Mouse (Mus musculus) layer of hippocampus, postnatal 14 days (tissue): ENCODE data around the gene Crlf1. TPM values are rescaled to one million over a fixed set of nuclear protein-coding genes. Genes with fewer than 3 reads are reported as not detected.
"Not testable (repeated sequence)": the region's sequence is repeated elsewhere in the genome, so short reads cannot be mapped to it uniquely, and the experiment has no call there.

Source experiments
- DNase-seq, 2 experiments: peaks; one replicate each; pipeline ENCODE4 v3.0.0; 2021 to 2022; ENCODE audit warnings: low spot score in 2 of 2, mixed read lengths in 1 of 2
- total RNA-seq, 2 experiments: library from RNA; stranded (reverse); gene quantifications; 2 replicates each; pipeline ENCODE4 v1.2.3; 2021

Gene Crlf1
- total RNA-seq, 2 experiments from 2014 or later, result 21.8 to 24.2 TPM

GRCm38 (mm10) chr8:70495001-70495770 lies 2.2 kb downstream of the Crlf1 start:
- no peak for DNase-seq

DNA sequence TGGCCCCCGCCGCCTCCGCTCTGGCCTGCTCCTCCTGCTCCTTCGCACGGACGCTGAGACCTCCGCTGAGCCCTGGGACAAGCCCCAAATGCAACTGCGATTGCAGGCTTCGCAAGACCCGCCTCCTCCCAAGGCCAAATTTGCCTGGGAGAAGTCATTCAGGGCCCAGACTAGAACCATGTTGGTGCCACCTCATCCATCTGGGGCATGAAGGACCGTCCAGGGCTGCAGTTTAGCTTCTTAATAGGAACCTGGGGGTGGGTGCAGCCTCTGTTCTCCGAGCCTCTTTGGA lies 2.8 kb downstream of the Crlf1 start:
- no peak for DNase-seq

- no peak for DNase-seq
These were observed 7.7 kb downstream of the Crlf1 start for GRCm38 (mm10) chr8:70500386-70501301.

- no peak for DNase-seq
These were observed 9.0 kb downstream of the Crlf1 start for GRCm38 (mm10) chr8:70501820-70502529.

GRCm38 (mm10) chr8:70502540-70502939 lies 9.6 kb downstream of the Crlf1 start:
- no peak for DNase-seq

- DNase-seq, result peak in 1 of 2 experiments; percentile 58
These were observed 10.2 kb downstream of the Crlf1 start for GRCm38 (mm10) chr8:70503062-70503750.

DNA sequence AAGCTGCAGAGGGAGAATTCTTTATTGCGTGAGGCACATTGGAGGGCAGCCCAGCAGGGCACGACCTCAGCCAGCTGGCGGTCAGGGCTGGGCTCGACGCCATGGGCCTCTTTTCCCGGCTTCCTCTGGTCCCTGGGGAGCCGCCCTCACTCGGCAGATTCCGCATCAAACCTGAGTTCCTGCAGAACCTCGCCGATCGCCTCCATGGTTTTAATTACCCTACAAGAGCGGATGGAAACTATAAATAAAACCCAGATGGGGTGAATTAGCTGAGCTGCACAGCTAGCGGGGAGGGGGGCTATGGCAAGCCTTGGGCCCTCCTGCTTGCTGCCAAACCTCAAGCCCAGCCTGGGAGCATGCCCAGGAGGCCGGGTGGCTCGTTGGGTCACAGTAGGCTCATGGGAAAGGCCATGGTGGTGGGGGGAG lies 11.3 kb downstream of the Crlf1 start:
- peak in 1 of 2 experiments; percentile 65 for DNase-seq

- peak; percentile 77 to 87 for DNase-seq
These were observed 11.9 kb downstream of the Crlf1 start for GRCm38 (mm10) chr8:70504851-70505250.

GRCm38 (mm10) chr8:70505698-70506327 lies 12.9 kb downstream of the Crlf1 start:
- no peak for DNase-seq

DNA sequence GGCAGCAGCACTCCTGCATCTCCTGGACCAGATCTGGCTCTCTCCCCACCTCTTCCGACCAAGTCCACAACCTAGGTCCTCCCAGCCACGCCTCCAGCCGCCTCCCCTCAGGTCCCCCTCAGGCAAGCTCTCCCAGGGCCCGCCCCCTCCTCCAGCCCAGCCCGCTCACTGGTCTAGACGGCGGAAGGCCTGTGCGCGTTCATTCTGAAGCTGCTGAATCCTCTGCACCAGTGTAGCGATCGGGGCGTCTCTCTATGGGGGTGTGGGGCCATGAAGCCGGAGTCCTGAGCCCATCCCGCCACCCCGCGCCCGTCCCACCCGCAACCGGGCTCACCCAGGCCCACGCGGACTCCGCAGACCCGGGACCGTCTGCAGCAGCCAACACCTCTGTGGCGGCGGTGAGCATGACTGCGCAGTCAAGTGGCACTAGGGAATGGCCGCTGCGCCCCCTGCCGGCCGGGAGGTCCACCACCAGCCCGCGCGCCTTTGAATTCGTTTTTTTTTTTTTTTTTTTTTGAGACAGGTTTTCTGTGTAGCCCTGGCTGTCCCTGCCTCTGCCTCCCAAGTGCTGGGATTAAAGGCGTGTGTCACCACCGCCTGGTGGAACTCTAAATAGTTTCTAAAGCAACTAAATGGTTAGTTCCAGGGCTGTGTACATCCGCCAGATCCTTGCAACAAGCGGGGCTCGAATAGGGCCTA lies 13.5 kb downstream of the Crlf1 start, which contains the start of gene Rex1bd:
Gene Rex1bd (minus strand): TSS at position 425 of the 699 bp plus-strand sequence.
- DNase-seq, result peak; percentile 94 to 96

GRCm38 (mm10) chr8:70507027-70507393 lies 14.1 kb downstream of the Crlf1 start:
- DNase-seq, result no peak

DNA sequence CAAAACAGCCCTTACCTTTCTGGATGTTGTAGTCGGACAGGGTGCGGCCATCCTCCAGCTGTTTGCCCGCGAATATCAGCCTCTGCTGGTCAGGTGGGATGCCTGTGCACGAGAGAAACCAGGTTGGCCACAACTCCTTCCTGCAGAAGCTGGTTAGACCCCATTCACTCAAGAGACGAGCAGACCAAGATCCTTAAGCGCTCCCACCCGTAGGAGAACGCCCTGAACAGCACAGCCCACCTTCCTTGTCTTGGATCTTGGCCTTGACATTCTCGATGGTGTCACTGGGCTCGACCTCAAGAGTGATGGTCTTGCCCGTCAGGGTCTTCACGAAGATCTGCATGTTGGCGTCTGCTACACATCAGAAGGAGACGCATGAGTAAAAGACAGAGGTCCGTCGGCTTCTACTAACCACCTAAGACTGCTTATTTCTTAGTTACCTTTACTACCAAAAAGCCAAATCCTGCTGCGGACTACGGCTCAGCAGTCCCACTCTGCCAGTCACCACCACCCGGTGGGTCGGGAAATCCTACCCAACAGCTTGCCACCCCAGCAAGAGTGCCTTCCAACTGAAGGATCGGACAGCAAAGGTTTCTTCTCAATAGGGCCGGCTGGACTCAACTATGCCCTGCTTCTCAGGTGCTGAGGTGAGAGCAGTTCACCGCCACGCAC lies 16.5 kb downstream of the Crlf1 start:
- no peak for DNase-seq

DNA sequence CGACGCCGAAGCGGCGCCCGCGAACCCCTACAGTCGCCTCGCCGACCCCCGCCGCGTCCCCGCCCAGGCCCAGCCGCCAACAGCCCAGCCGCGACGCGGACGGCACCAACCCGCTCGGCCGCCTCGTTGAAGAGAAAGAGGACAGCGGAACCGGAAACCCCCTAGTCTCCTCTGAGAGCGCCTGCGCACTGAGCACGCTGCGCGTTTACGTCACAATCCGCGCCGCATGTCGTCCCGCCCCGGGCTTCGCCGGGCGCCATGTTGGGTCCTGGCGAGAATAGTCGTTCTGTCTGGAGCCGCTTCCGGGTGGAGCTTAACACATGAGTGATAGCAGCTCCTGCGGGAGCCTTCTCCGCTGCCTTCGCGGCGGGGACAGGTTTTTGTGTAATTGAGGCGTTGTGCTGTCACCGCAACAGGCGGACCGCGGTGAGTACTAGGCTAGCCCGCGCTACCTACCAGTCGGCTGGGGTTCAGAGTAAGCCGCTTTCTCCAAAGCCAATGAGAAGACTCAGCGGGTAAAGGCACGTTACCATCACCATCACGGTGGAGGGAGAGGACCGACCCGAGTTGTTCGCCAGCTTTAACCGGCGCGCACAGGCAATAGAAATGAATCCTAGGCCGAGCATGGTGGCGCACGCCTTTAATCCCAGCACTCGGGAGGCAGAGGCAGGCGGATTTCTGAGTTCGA lies 17.4 kb downstream of the Crlf1 start, which contains the start of gene Uba52:
Gene Uba52 (minus strand): TSS at position 574 of the 688 bp plus-strand sequence.
- DNase-seq, result peak; percentile 97 to 99

- not testable (repeated sequence) for DNase-seq
These were observed 18.2 kb downstream of the Crlf1 start for GRCm38 (mm10) chr8:70511174-70511573.

GRCm38 (mm10) chr8:70511770-70512169 lies 18.8 kb downstream of the Crlf1 start:
- DNase-seq, result no peak

- no peak for DNase-seq
These were observed 19.4 kb downstream of the Crlf1 start for GRCm38 (mm10) chr8:70512253-70512903.

GRCm38 (mm10) chr8:70513441-70513840 lies 20.5 kb downstream of the Crlf1 start:
- DNase-seq, result no peak
